Mouse (Mus musculus): ENCODE measurements around the gene Stx8. TPM values are rescaled to one million over a fixed set of nuclear protein-coding genes. Genes with fewer than 3 reads are reported as not detected.

Stx8 gene
- polyA plus RNA-seq, 1 experiment from 2014 or later: 37.4 TPM

GRCm38 (mm10) chr11:68007645-68008044, 41.7 kb downstream of the Stx8 start:
- H3K79me2 ChIP-seq (ENCODE audit: inconsistent target): no peaks in the 10 kb centered on the region
- H3K4me3 ChIP-seq (ENCODE audit: inconsistent target): no peak overlapping the region
- H3K27ac ChIP-seq: no peak overlapping the region
- peaks cover 7% of the 10 kb centered on the region; the same call in 1 of the 2 replicates for H3K36me3 ChIP-seq (ENCODE audit: inconsistent target)
- 93% methylated on average over 6 of the region's 6 CpGs for WGBS (ENCODE audit: missing documents)

GRCm38 (mm10) chr11:68009377-68009776, 43.4 kb downstream of the Stx8 start:
- Histone ChIP-seq H3K36me3 (ENCODE audit: inconsistent target) (peaks cover 15% of the 10 kb centered on the region; the same call in 1 of the 2 replicates), H3K27ac (no peak overlapping the region), H3K79me2 (ENCODE audit: inconsistent target) (no peaks in the 10 kb centered on the region), H3K4me3 (ENCODE audit: inconsistent target) (no peak overlapping the region)
- 93% methylated on average over 4 of the region's 5 CpGs for WGBS (ENCODE audit: missing documents)

- peaks cover 24% of the 10 kb centered on the region; the same call in 1 of the 2 replicates for H3K36me3 ChIP-seq (ENCODE audit: inconsistent target)
- 82% methylated on average over 7 of the region's 7 CpGs for WGBS (ENCODE audit: missing documents)
- no peaks in the 10 kb centered on the region for H3K79me2 ChIP-seq (ENCODE audit: inconsistent target)
- H3K27ac ChIP-seq: no peak overlapping the region
- no peak overlapping the region for H3K4me3 ChIP-seq (ENCODE audit: inconsistent target)
These were observed 46.2 kb downstream of the Stx8 start for GRCm38 (mm10) chr11:68012207-68012606.

- 85% methylated on average over 7 of the region's 8 CpGs for WGBS (ENCODE audit: missing documents)
- Histone ChIP-seq H3K79me2 (ENCODE audit: inconsistent target) (no peaks in the 10 kb centered on the region), H3K27ac (no peak overlapping the region), H3K4me3 (ENCODE audit: inconsistent target) (no peak overlapping the region), H3K36me3 (ENCODE audit: inconsistent target) (peaks cover 48% of the 10 kb centered on the region)
These were observed 52.2 kb downstream of the Stx8 start for GRCm38 (mm10) chr11:68018191-68018590.

GRCm38 (mm10) chr11:68019156-68019555, 53.2 kb downstream of the Stx8 start:
- WGBS (ENCODE audit: missing documents): 65% methylated on average over 10 of the region's 11 CpGs
- Histone ChIP-seq H3K36me3 (ENCODE audit: inconsistent target) (peaks cover 48% of the 10 kb centered on the region), H3K27ac (no peak overlapping the region), H3K4me3 (ENCODE audit: inconsistent target) (no peak overlapping the region), H3K79me2 (ENCODE audit: inconsistent target) (no peaks in the 10 kb centered on the region)

GRCm38 (mm10) chr11:68021976-68022375, 56.0 kb downstream of the Stx8 start:
- 93% methylated on average over 7 of the region's 7 CpGs for WGBS (ENCODE audit: missing documents)
- Histone ChIP-seq H3K27ac (no peak overlapping the region), H3K36me3 (ENCODE audit: inconsistent target) (peaks cover 37% of the 10 kb centered on the region), H3K79me2 (ENCODE audit: inconsistent target) (no peaks in the 10 kb centered on the region), H3K4me3 (ENCODE audit: inconsistent target) (no peak overlapping the region)

GRCm38 (mm10) chr11:68022895-68023294, 56.9 kb downstream of the Stx8 start:
- no peak overlapping the region for H3K27ac ChIP-seq
- 91% methylated on average over 5 of the region's 5 CpGs for WGBS (ENCODE audit: missing documents)
- H3K79me2 ChIP-seq (ENCODE audit: inconsistent target): no peaks in the 10 kb centered on the region
- peaks cover 33% of the 10 kb centered on the region for H3K36me3 ChIP-seq (ENCODE audit: inconsistent target)
- no peak overlapping the region for H3K4me3 ChIP-seq (ENCODE audit: inconsistent target)

GRCm38 (mm10) chr11:68023811-68024369, 57.9 kb downstream of the Stx8 start:
- WGBS (ENCODE audit: missing documents): 94% methylated on average over 8 of the region's 8 CpGs
- H3K4me3 ChIP-seq (ENCODE audit: inconsistent target): no peak overlapping the region

GRCm38 (mm10) chr11:68026590-68026989, 60.6 kb downstream of the Stx8 start:
- 86% methylated on average over 5 of the region's 5 CpGs for WGBS (ENCODE audit: missing documents)
- Histone ChIP-seq H3K27ac (no peak overlapping the region), H3K4me3 (ENCODE audit: inconsistent target) (no peak overlapping the region), H3K79me2 (ENCODE audit: inconsistent target) (no peaks in the 10 kb centered on the region), H3K36me3 (ENCODE audit: inconsistent target) (peaks cover 14% of the 10 kb centered on the region)

More at GRCm38 (mm10) chr11:68023811-68024369, 57.9 kb downstream of the Stx8 start:
- peaks cover 28% of the 10 kb centered on the region for H3K36me3 ChIP-seq (ENCODE audit: inconsistent target)
- no peak overlapping the region for H3K27ac ChIP-seq
- no peaks in the 10 kb centered on the region for H3K79me2 ChIP-seq (ENCODE audit: inconsistent target)

- no peak overlapping the region for H3K4me3 ChIP-seq (ENCODE audit: inconsistent target)
- H3K36me3 ChIP-seq (ENCODE audit: inconsistent target): no peaks in the 10 kb centered on the region
- H3K27ac ChIP-seq: no peak overlapping the region
- WGBS (ENCODE audit: missing documents): 97% methylated on average over 4 of the region's 4 CpGs
- H3K79me2 ChIP-seq (ENCODE audit: inconsistent target): no peaks in the 10 kb centered on the region
These were observed 63.1 kb downstream of the Stx8 start for GRCm38 (mm10) chr11:68029079-68029478.

GRCm38 (mm10) chr11:68029871-68030270, 63.9 kb downstream of the Stx8 start:
- H3K36me3 ChIP-seq (ENCODE audit: inconsistent target): no peaks in the 10 kb centered on the region
- no peak overlapping the region for H3K4me3 ChIP-seq (ENCODE audit: inconsistent target)
- no peaks in the 10 kb centered on the region for H3K79me2 ChIP-seq (ENCODE audit: inconsistent target)
- H3K27ac ChIP-seq: no peak overlapping the region
- 96% methylated on average over 3 of the region's 3 CpGs for WGBS (ENCODE audit: missing documents)

GRCm38 (mm10) chr11:68030771-68031170, 64.8 kb downstream of the Stx8 start:
- Histone ChIP-seq H3K36me3 (ENCODE audit: inconsistent target) (no peaks in the 10 kb centered on the region), H3K79me2 (ENCODE audit: inconsistent target) (no peaks in the 10 kb centered on the region), H3K4me3 (ENCODE audit: inconsistent target) (no peak overlapping the region), H3K27ac (no peak overlapping the region)
- 100% methylated on average over 1 of the region's 1 CpGs for WGBS (ENCODE audit: missing documents)

- Histone ChIP-seq H3K36me3 (ENCODE audit: inconsistent target) (no peaks in the 10 kb centered on the region), H3K4me3 (ENCODE audit: inconsistent target) (no peak overlapping the region), H3K79me2 (ENCODE audit: inconsistent target) (no peaks in the 10 kb centered on the region), H3K27ac (peak overlapping the region; percentile 2; the same call in 1 of the 2 replicates)
- 79% methylated on average over 2 of the region's 2 CpGs for WGBS (ENCODE audit: missing documents)
These were observed 66.5 kb downstream of the Stx8 start for GRCm38 (mm10) chr11:68032448-68032847.

GRCm38 (mm10) chr11:68033331-68033926, 67.4 kb downstream of the Stx8 start:
- H3K4me3 ChIP-seq (ENCODE audit: inconsistent target): no peak overlapping the region
- no peaks in the 10 kb centered on the region for H3K79me2 ChIP-seq (ENCODE audit: inconsistent target)
- H3K36me3 ChIP-seq (ENCODE audit: inconsistent target): no peaks in the 10 kb centered on the region
- WGBS (ENCODE audit: missing documents): 97% methylated on average over 11 of the region's 11 CpGs
- H3K27ac ChIP-seq: no peak overlapping the region

GRCm38 (mm10) chr11:68034422-68034821, 68.4 kb downstream of the Stx8 start:
- no peak overlapping the region for H3K4me3 ChIP-seq (ENCODE audit: inconsistent target)
- H3K79me2 ChIP-seq (ENCODE audit: inconsistent target): no peaks in the 10 kb centered on the region
- H3K27ac ChIP-seq: no peak overlapping the region
- no peaks in the 10 kb centered on the region for H3K36me3 ChIP-seq (ENCODE audit: inconsistent target)
- 94% methylated on average over 5 of the region's 5 CpGs for WGBS (ENCODE audit: missing documents)

Data from macrophage (primary cell).